Mouse (Mus musculus): ENCODE results near the gene Atp5l.

DNA sequence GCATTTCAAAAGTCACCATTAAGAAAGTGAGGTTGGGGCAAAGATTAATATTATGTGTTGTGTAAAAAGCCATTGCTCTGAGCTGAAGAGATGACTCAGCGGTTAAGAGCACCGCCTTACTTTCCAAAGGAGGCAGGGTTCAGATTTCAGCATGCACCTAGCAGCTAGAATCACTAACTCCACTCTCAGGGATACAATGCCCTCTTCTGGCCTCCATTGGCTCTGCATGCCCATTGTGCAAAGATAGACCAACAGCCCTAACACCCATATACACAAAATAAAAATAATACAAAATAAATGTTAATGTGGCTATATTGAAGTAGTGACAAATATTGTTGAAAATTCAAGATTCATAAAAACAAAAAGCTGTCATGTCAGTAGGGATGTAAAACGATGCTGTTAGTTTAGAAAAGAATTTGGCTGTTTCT, 46.3 kb upstream of the Atp5l start:
- peak; percentile 53; the same call in 1 of the 2 replicates for TF ChIP-seq CTCF (IDR thresholded peaks at IDR 0.05; ENCODE audit: extremely low read depth, insufficient read depth, insufficient read length, insufficient replicate concordance)
- no peak for TF ChIP-seq POLR2A (IDR thresholded peaks at IDR 0.05; ENCODE audit: low read depth, low read length)

Measured in spleen, adult 2 months (tissue).